Mouse (Mus musculus) spleen, adult 2 months (tissue): Measurements from ENCODE around the gene Arhgap10. TPM values are rescaled to one million over a fixed set of nuclear protein-coding genes. Genes with fewer than 3 reads are reported as not detected.

ENCODE experiments used
- DNase-seq, 2 experiments: peaks; one replicate each; pipeline versions ENCODE4 v3.0.0 to v3.0.0-alpha.2; 2012 to 2021; ENCODE audit warnings: low spot score in 2 of 2, low read depth in 1 of 2
- H3K27ac ChIP-seq: fragments of 200-500 bp; 2 replicates; pipeline ENCODE4 v1.5.1; 2012; ENCODE audit warnings: low read length, inconsistent platforms; ENCODE audit not compliant: insufficient read depth
- H3K27me3 ChIP-seq: fragments of 200-500 bp; 2 replicates; pipeline ENCODE4 v1.6.1; 2012; ENCODE audit warnings: mild to moderate bottlenecking, moderate library complexity, low read length, inconsistent platforms; ENCODE audit not compliant: control insufficient read depth, insufficient read depth
- H3K36me3 ChIP-seq: fragments of 200-500 bp; 2 replicates; pipeline ENCODE4 v1.6.1; 2012; ENCODE audit warnings: mild to moderate bottlenecking, low read length, inconsistent platforms; ENCODE audit not compliant: control insufficient read depth, insufficient read depth
- H3K4me1 ChIP-seq: fragments of 200-500 bp; 2 replicates; pipeline ENCODE4 v1.6.1; 2011; ENCODE audit warnings: inconsistent platforms; ENCODE audit not compliant: control insufficient read depth, insufficient read depth, insufficient read length
- H3K4me3 ChIP-seq: fragments of 200-500 bp; 2 replicates; pipeline ENCODE4 v1.5.1; 2011; ENCODE audit warnings: mild to moderate bottlenecking, inconsistent platforms; ENCODE audit not compliant: insufficient read depth, insufficient read length; ENCODE audit errors: extremely low read depth
- CTCF ChIP-seq: fragments of 200-500 bp; IDR thresholded peaks from 2 replicates; pipeline ENCODE4 v1.5.1; 2011; ENCODE audit warnings: mild to moderate bottlenecking, inconsistent platforms; ENCODE audit not compliant: insufficient read depth, insufficient read length, insufficient replicate concordance; ENCODE audit errors: extremely low read depth
- POLR2A ChIP-seq: fragments of 200-500 bp; IDR thresholded peaks from 2 replicates; pipeline ENCODE4 v1.6.1; 2011; ENCODE audit warnings: low read depth, low read length, inconsistent platforms
- WGBS: fragments of 180-500 bp; shearing (Covaris S2); methylation state at CpG from one replicate; pipeline ENCODE4 v1.1.7; 2018; 5-methylcytosine and 5-hydroxymethylcytosine counted together
- polyA plus RNA-seq: library from polyadenylated mRNA; depleted of rRNA; stranded (reverse); fragments of >200 nt; gene quantifications from 2 replicates; pipeline ENCODE4 v1.2.3, GENCODE M21; 2012

The Arhgap10 gene
- polyA plus RNA-seq, 1 experiment, result 4.3 TPM

GRCm38 (mm10) chr8:77502547-77502946 lies 15.2 kb downstream of the Arhgap10 start:
- H3K36me3 ChIP-seq, result no peaks in the 10 kb centered on the region

GRCm38 (mm10) chr8:77501131-77501530 lies 16.6 kb downstream of the Arhgap10 start:
- TF ChIP-seq POLR2A, result no peak
- no peak for TF ChIP-seq CTCF
- peaks cover under 1% of the 10 kb centered on the region; the same call in 1 of the 2 replicates for H3K4me1 ChIP-seq
- H3K27ac ChIP-seq, result no peak overlapping the region
- no peak for DNase-seq
- H3K4me3 ChIP-seq, result no peak overlapping the region
- WGBS, result 87% methylated on average over 8 of the region's 8 CpGs
- no peaks in the 10 kb centered on the region for H3K27me3 ChIP-seq
- no peaks in the 10 kb centered on the region for H3K36me3 ChIP-seq

More at GRCm38 (mm10) chr8:77502547-77502946, 15.2 kb downstream of the Arhgap10 start:
- TF ChIP-seq CTCF (no peak), POLR2A (no peak)
- no peak overlapping the region for H3K4me3 ChIP-seq
- H3K27me3 ChIP-seq, result no peaks in the 10 kb centered on the region
- no peak for DNase-seq
- WGBS, result 91% methylated on average over 6 of the region's 6 CpGs
- H3K27ac ChIP-seq, result no peak overlapping the region
- no peaks in the 10 kb centered on the region for H3K4me1 ChIP-seq

- TF ChIP-seq POLR2A, result no peak
- TF ChIP-seq CTCF, result no peak
- Histone ChIP-seq H3K27me3 (no peaks in the 10 kb centered on the region), H3K4me1 (peaks cover 2% of the 10 kb centered on the region; the same call in 1 of the 2 replicates), H3K4me3 (no peak overlapping the region), H3K36me3 (no peaks in the 10 kb centered on the region), H3K27ac (no peak overlapping the region)
- 95% methylated on average over 3 of the region's 3 CpGs for WGBS
- no peak for DNase-seq
These were observed 17.5 kb downstream of the Arhgap10 start for GRCm38 (mm10) chr8:77500264-77500663.

- no peak for DNase-seq
- 73% methylated on average over 2 of the region's 2 CpGs for WGBS
- Histone ChIP-seq H3K4me1 (peaks cover 2% of the 10 kb centered on the region; the same call in 1 of the 2 replicates), H3K4me3 (no peak overlapping the region), H3K27me3 (no peaks in the 10 kb centered on the region), H3K27ac (no peak overlapping the region), H3K36me3 (no peaks in the 10 kb centered on the region)
- TF ChIP-seq POLR2A (no peak), CTCF (no peak)
These were observed 20.3 kb downstream of the Arhgap10 start for GRCm38 (mm10) chr8:77497442-77497841.

- Histone ChIP-seq H3K36me3 (no peaks in the 10 kb centered on the region), H3K4me3 (no peak overlapping the region), H3K27me3 (no peaks in the 10 kb centered on the region), H3K4me1 (peaks cover 2% of the 10 kb centered on the region; the same call in 1 of the 2 replicates), H3K27ac (no peak overlapping the region)
- DNase-seq, result no peak
- 48% methylated on average over 1 of the region's 1 CpGs for WGBS
- TF ChIP-seq POLR2A, result no peak
These were observed 21.5 kb downstream of the Arhgap10 start for GRCm38 (mm10) chr8:77496253-77496652.

- WGBS, result 86% methylated on average over 10 of the region's 10 CpGs
- H3K4me3 ChIP-seq, result no peak overlapping the region
- H3K4me1 ChIP-seq, result peaks cover 2% of the 10 kb centered on the region; the same call in 1 of the 2 replicates
These were observed 23.1 kb downstream of the Arhgap10 start for GRCm38 (mm10) chr8:77494376-77495328.

More at GRCm38 (mm10) chr8:77494376-77495328, 23.1 kb downstream of the Arhgap10 start:
- Histone ChIP-seq H3K36me3 (no peaks in the 10 kb centered on the region), H3K27ac (no peak overlapping the region), H3K27me3 (no peaks in the 10 kb centered on the region)
- TF ChIP-seq POLR2A (no peak), CTCF (no peak)
- DNase-seq, result no peak
